Mouse (Mus musculus) B cell, adult (primary cell): ENCODE results near the gene Zdhhc20. TPM values are rescaled to one million over a fixed set of nuclear protein-coding genes. Genes with fewer than 3 reads are reported as not detected.

Experiments used
- total RNA-seq: library from RNA; stranded (reverse); gene quantifications from 4 replicates; pipeline ENCODE4 v1.2.4, GENCODE M21; 2023; ENCODE audit not compliant: inconsistent age

Gene Zdhhc20
- 47.7 to 53.9 TPM (median 49.5 TPM) in 4 replicates for total RNA-seq

GRCm38 (mm10) chr14:57890011-57890842, at the start of gene Zdhhc20:
Zdhhc20 (minus strand) TSS chr14:57890276.

GRCm38 (mm10) chr14:57825788-57826751, 64.0 kb downstream of the Zdhhc20 start, which contains the start of the genes Ska3 and Mrpl57:
Ska3 (minus strand) TSS chr14:57826185.
Mrpl57 (plus strand) TSS chr14:57826234.

GRCm38 (mm10) chr14:57797991-57798931, 91.8 kb downstream of the Zdhhc20 start, which contains the start of gene Sap18:
Sap18 (plus strand) TSS chr14:57798180.

Other genes starting within 250 kb of the Zdhhc20 start
- gene Xpo4, start 224.8 kb downstream of the Zdhhc20 start, total RNA-seq: 34.9 to 38.6 TPM (median 36.9 TPM) in 4 replicates
- not detected in 4 replicates for gene Gm49361, start 144.2 kb downstream of the Zdhhc20 start, total RNA-seq
- 72.1 to 104 TPM (median 92.3 TPM) in 4 replicates for gene Lats2, start 131.9 kb downstream of the Zdhhc20 start, total RNA-seq
- 37.2 to 103 TPM (median 82.0 TPM) in 4 replicates for gene Sap18, start 92.1 kb downstream of the Zdhhc20 start, total RNA-seq
- gene Ska3, start 64.1 kb downstream of the Zdhhc20 start, total RNA-seq: 0.51 to 5.0 TPM (median 2.0 TPM) in 4 replicates
- 42.0 to 55.5 TPM (median 50.6 TPM) in 4 replicates for gene Mrpl57, start 64.0 kb downstream of the Zdhhc20 start, total RNA-seq
- 44.7 to 58.8 TPM (median 49.1 TPM) in 4 replicates for gene Micu2, start 109.0 kb upstream of the Zdhhc20 start, total RNA-seq
- not detected in 4 replicates for gene Fgf9, start 180.3 kb upstream of the Zdhhc20 start, total RNA-seq